Mouse (Mus musculus) ES-E14 (cell line): ENCODE data around the gene Tnfrsf21. TPM values are rescaled to one million over a fixed set of nuclear protein-coding genes. Genes with fewer than 3 reads are reported as not detected.

Experiments
- DNase-seq: peaks from one replicate; pipeline ENCODE4 v3.0.0-alpha.2; 2013; ENCODE audit warnings: low read depth, low spot score
- H3K27ac ChIP-seq: 2 replicates; pipeline ENCODE4 v1.5.1; 2012; ENCODE audit warnings: low read depth, mild to moderate bottlenecking, low read length, moderate library complexity, mixed read lengths; ENCODE audit not compliant: poor library complexity, insufficient read depth, severe bottlenecking
- H3K36me3 ChIP-seq: 2 replicates; pipeline ENCODE4 v1.6.1; 2012; ENCODE audit warnings: mild to moderate bottlenecking, low read length, moderate library complexity, mixed read lengths; ENCODE audit not compliant: control insufficient read depth, poor library complexity, insufficient read depth, severe bottlenecking
- H3K4me1 ChIP-seq, 2 experiments: fragments of 150-350 bp in 1 of 2; sonication (generic) in 1 of 2; 2 replicates each; pipeline ENCODE4 v1.6.1; 2012; ENCODE audit warnings: low read length in 2 of 2, mild to moderate bottlenecking in 1 of 2, mixed read lengths in 1 of 2; ENCODE audit not compliant: control insufficient read depth in 2 of 2, insufficient read depth in 2 of 2, poor library complexity in 1 of 2
- H3K4me3 ChIP-seq, 2 experiments: fragments of 150-350 bp in 1 of 2; sonication (generic) in 1 of 2; 2 replicates each; pipeline ENCODE4 v1.5.1; 2012; ENCODE audit warnings: low read length in 2 of 2, low read depth in 1 of 2, mild to moderate bottlenecking in 1 of 2, mixed read lengths in 1 of 2; ENCODE audit not compliant: insufficient read depth in 1 of 2, poor library complexity in 1 of 2, severe bottlenecking in 1 of 2
- H3K9ac ChIP-seq: 2 replicates; pipeline ENCODE4 v1.6.1; 2012; ENCODE audit warnings: low read depth, mild to moderate bottlenecking, low read length, mixed read lengths; ENCODE audit not compliant: poor library complexity, insufficient read depth, severe bottlenecking
- H3K9me3 ChIP-seq: fragments of 150-350 bp; sonication (generic); 2 replicates; pipeline ENCODE4 v1.6.1; 2012; ENCODE audit warnings: low read depth, mild to moderate bottlenecking, low read length; ENCODE audit not compliant: control insufficient read depth, insufficient read depth
- CHD2 ChIP-seq: IDR thresholded peaks from 2 replicates; pipeline ENCODE4 v1.6.1; 2014; ENCODE audit warnings: mild to moderate bottlenecking, low read depth, low read length, inconsistent platforms
- HCFC1 ChIP-seq: IDR thresholded peaks from 2 replicates; pipeline ENCODE4 v1.6.1; 2012; ENCODE audit warnings: low read length, inconsistent platforms, borderline replicate concordance; ENCODE audit not compliant: insufficient read depth
- MAFK ChIP-seq: IDR thresholded peaks from 2 replicates; pipeline ENCODE4 v1.6.1; 2014; ENCODE audit warnings: mild to moderate bottlenecking, low read depth, low read length, inconsistent platforms; ENCODE audit not compliant: insufficient read depth
- ZC3H11A ChIP-seq: IDR thresholded peaks from 2 replicates; pipeline ENCODE4 v1.6.1; 2012; ENCODE audit warnings: low read depth, mild to moderate bottlenecking, inconsistent platforms, low read length, borderline replicate concordance
- ZNF384 ChIP-seq: IDR thresholded peaks from 2 replicates; pipeline ENCODE4 v1.6.1; 2012; ENCODE audit warnings: low read depth, low read length, inconsistent platforms
- in situ Hi-C, 2 experiments: fragments of 600-800 bp; cut with MboI; formaldehyde crosslinking; loops; one replicate each; pipeline ENCODE4 v1.15.1; 2025; ENCODE audit warnings: low sequenced_read_pairs in 2 of 2, inconsistent platforms in 1 of 2; ENCODE audit not compliant: unreplicated experiment in 2 of 2
- total RNA-seq: library from RNA; depleted of rRNA; stranded (reverse); fragments of 300-350 nt; gene quantifications from 2 replicates; pipeline ENCODE4 v1.2.3, GENCODE M21; 2012

The Tnfrsf21 gene
- total RNA-seq, 1 experiment, result 19.8 TPM

DNA sequence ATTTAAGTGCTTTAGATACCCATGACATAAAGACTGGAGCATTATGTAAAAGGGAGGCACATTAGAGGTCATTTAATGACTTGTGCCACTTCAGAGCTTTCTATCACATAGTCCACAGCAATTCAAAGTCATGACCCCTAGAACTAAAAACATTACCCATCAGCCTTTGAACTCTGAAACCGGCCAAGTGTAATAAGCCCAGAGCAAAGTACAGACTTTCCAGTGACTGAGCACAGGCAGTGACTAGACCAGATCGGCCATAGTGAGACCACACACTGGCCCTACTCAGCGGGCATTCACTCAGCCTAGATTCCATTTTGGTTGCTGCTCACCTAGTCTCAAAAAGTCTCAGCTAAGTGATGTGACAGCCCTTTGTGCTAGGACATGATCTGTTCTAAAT, 89.8 kb downstream of the Tnfrsf21 start:
- no peak for DNase-seq
- in situ Hi-C loops, result no loop called here

DNA sequence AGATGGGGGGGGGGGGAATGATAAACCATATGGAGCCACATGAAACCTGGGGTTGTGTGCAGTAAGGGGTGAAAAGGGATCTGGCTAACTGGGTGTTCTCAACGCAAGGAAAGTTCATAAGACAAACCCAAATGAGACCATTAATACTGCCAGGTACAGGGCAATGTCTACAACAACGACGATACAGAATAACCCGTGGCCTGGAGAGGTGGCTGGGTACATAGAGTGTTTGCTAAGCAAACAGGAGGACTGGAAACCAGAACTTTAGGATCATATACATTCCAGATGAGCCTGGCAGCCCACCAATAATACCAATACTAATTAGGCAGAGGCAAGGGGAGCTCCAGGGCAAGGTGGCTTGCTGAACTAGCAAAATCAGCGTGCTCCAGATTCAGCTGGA, 91.0 kb downstream of the Tnfrsf21 start:
- no peaks in the 10 kb centered on the region for H3K4me1 ChIP-seq
- H3K36me3 ChIP-seq, result no peaks in the 10 kb centered on the region
- H3K4me3 ChIP-seq, result no peak overlapping the region
- DNase-seq, result no peak
- H3K27ac ChIP-seq, result no peak overlapping the region
- in situ Hi-C loops, result no loop called here
- TF ChIP-seq ZC3H11A (no peak), CHD2 (no peak), ZNF384 (no peak)
- H3K9me3 ChIP-seq, result no peaks in the 10 kb centered on the region
- no peak overlapping the region for H3K9ac ChIP-seq

More for the DNA sequence above, 89.8 kb downstream of the Tnfrsf21 start:
- no peaks in the 10 kb centered on the region for H3K36me3 ChIP-seq
- TF ChIP-seq CHD2, result no peak
- TF ChIP-seq HCFC1, result no peak
- TF ChIP-seq MAFK, result no peak
- H3K9me3 ChIP-seq, result no peaks in the 10 kb centered on the region
- H3K27ac ChIP-seq, result no peak overlapping the region
- no peaks in the 10 kb centered on the region for H3K4me1 ChIP-seq
- H3K9ac ChIP-seq, result no peak overlapping the region
- H3K4me3 ChIP-seq, result no peak overlapping the region

GRCm38 (mm10) chr17:43109501-43109900, 93.1 kb downstream of the Tnfrsf21 start:
- no peak for DNase-seq
- TF ChIP-seq MAFK (no peak), CHD2 (no peak), HCFC1 (no peak), ZNF384 (no peak), ZC3H11A (no peak)
- Histone ChIP-seq H3K36me3 (no peaks in the 10 kb centered on the region), H3K4me1 (no peaks in the 10 kb centered on the region), H3K4me3 (no peak overlapping the region), H3K9me3 (no peaks in the 10 kb centered on the region), H3K9ac (no peak overlapping the region), H3K27ac (no peak overlapping the region)
- in situ Hi-C loops, result no loop called here

DNA sequence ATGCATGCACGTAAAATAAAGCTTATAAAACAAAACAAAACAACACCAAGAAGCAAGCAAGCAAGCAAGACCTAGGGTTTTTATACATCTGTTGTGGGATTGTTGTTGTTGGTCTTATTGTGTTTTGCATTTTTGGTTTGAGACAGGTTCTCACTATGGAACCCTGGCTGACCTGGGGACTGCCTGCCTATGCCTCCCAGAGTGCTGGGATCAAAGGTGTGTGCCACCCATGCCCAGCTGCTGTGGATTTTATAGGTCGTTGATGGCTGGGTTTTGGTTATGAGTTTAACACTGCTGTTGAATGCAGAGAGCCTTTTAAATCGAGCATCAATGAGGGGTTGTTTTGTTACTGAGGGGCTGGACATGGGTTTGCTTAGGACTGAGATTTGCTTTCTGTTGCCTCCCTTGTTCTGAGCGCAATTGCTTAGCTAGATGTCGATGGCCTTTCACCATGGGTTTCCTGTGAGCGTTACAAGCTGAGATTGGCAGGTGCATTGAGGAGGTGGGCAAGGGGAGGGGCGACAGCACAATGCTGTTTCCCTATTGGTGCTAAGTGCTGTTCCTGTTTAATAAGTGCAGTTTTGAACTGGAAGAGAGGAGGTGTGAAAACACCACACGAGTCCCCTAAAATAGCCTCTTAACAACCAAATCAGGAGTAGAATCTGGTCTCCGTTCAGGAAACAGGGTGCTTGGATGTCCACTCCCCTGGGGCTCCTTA, 94.0 kb downstream of the Tnfrsf21 start:
- DNase-seq, result no peak
- H3K9me3 ChIP-seq, result no peaks in the 10 kb centered on the region
- no peak overlapping the region for H3K27ac ChIP-seq
- H3K4me3 ChIP-seq, result no peak overlapping the region
- H3K36me3 ChIP-seq, result no peaks in the 10 kb centered on the region
- no peak for TF ChIP-seq MAFK
- TF ChIP-seq HCFC1, result no peak
- TF ChIP-seq ZNF384, result no peak
- no peak for TF ChIP-seq ZC3H11A
- TF ChIP-seq CHD2, result no peak
- no peak overlapping the region for H3K9ac ChIP-seq
- H3K4me1 ChIP-seq, result no peaks in the 10 kb centered on the region
- in situ Hi-C loops, result no loop called here

DNA sequence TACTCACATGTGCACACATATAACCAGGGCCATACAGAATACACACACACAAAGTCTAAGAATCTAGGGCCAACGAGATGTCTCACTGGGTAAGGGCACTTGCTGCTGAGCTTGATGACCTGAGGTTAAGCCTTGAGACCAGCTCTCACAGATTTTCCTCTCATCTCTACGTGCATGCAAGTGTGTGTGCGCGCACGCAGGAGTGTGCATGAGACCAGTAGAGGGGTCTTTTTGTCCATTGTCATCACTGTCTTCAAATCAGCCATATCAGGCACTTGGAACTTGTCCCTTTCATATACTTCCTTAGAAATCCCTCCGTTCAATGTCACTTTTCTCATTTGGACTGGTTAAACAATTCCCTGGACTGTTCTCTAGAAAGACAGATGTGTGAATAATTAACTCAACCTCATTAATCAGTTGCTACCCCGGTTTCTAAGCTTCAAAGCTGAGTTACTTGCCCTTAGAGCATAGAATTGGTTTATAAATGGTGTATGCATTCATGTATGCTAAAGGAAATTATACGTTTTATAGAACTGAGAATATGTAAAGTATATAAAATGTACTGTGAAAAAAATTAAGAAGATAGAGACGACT, 97.1 kb downstream of the Tnfrsf21 start:
- no peak overlapping the region for H3K4me3 ChIP-seq
- in situ Hi-C loops, result no loop called here
- no peak for TF ChIP-seq ZNF384
- no peak for TF ChIP-seq CHD2
- TF ChIP-seq MAFK, result no peak
- no peak for TF ChIP-seq ZC3H11A
- no peak for TF ChIP-seq HCFC1

More for the DNA sequence above, 97.1 kb downstream of the Tnfrsf21 start:
- Histone ChIP-seq H3K9ac (no peak overlapping the region), H3K4me1 (no peaks in the 10 kb centered on the region), H3K36me3 (no peaks in the 10 kb centered on the region), H3K27ac (no peak overlapping the region), H3K9me3 (no peaks in the 10 kb centered on the region)
- no peak for DNase-seq
